Mouse (Mus musculus): ENCODE results near the gene Slc12a7. TPM values are rescaled to one million over a fixed set of nuclear protein-coding genes. Genes with fewer than 3 reads are reported as not detected.

The Slc12a7 gene
- 144 and 156 TPM in 2 replicates for polyA plus RNA-seq (2012; rRNA removed)

- Histone ChIP-seq H3K4me1 (replicated peaks; ENCODE audit: control insufficient read depth, insufficient read depth, low read length) (peaks cover 37% of the 10 kb centered on the region), H3K4me3 (ENCODE audit: control insufficient read depth, insufficient read depth, low read length) (peak within 1 kb of the TSS; percentile 52), H3K36me3 (ENCODE audit: control insufficient read depth, insufficient read depth, low read length) (no peaks in the 10 kb centered on the region), H3K27me3 (ENCODE audit: control insufficient read depth, insufficient read depth, low read length) (peaks cover 3% of the 10 kb centered on the region; the same call in 1 of the 2 replicates), H3K27ac (ENCODE audit: control insufficient read depth, insufficient read depth, low read length) (no peak within 1 kb of the TSS)
- 21% methylated on average over 48 of the region's 48 CpGs for WGBS
- TF ChIP-seq POLR2A (IDR thresholded peaks at IDR 0.05; ENCODE audit: control insufficient read depth, extremely low read depth, insufficient read depth, low read length, poor library complexity), result 0 out of 2 replicates have a peak, but pooled peaks have one; percentile 24
- TF ChIP-seq CTCF (IDR thresholded peaks at IDR 0.05; ENCODE audit: borderline replicate concordance, control insufficient read depth, extremely low read depth, insufficient read depth, low read length, poor library complexity), result no peak
- peak; percentile 40 for DNase-seq
These were observed at the start of gene Slc12a7 for GRCm38 (mm10) chr13:73732742-73733700. Gene Slc12a7, plus strand, starts transcription at chr13:73733094.

- DNase-seq, result no peak
- TF ChIP-seq POLR2A (IDR thresholded peaks at IDR 0.05; ENCODE audit: control insufficient read depth, extremely low read depth, insufficient read depth, low read length, poor library complexity) (no peak), CTCF (IDR thresholded peaks at IDR 0.05; ENCODE audit: borderline replicate concordance, control insufficient read depth, extremely low read depth, insufficient read depth, low read length, poor library complexity) (no peak)
- H3K36me3 ChIP-seq (ENCODE audit: control insufficient read depth, insufficient read depth, low read length), result peaks cover 8% of the 10 kb centered on the region
- peaks cover 64% of the 10 kb centered on the region for H3K4me1 ChIP-seq (replicated peaks; ENCODE audit: control insufficient read depth, insufficient read depth, low read length)
- no peak overlapping the region for H3K27ac ChIP-seq (ENCODE audit: control insufficient read depth, insufficient read depth, low read length)
- H3K4me3 ChIP-seq (ENCODE audit: control insufficient read depth, insufficient read depth, low read length), result no peak overlapping the region
- WGBS, result 89% methylated on average over 11 of the region's 11 CpGs
- no peaks in the 10 kb centered on the region for H3K27me3 ChIP-seq (ENCODE audit: control insufficient read depth, insufficient read depth, low read length)
These were observed 49.2 kb upstream of the Slc12a7 start for GRCm38 (mm10) chr13:73683682-73684081.

GRCm38 (mm10) chr13:73684412-73684811 is 48.5 kb upstream of the Slc12a7 start:
- WGBS, result 94% methylated on average over 1 of the region's 1 CpGs
- peaks cover 8% of the 10 kb centered on the region for H3K36me3 ChIP-seq (ENCODE audit: control insufficient read depth, insufficient read depth, low read length)
- no peaks in the 10 kb centered on the region for H3K27me3 ChIP-seq (ENCODE audit: control insufficient read depth, insufficient read depth, low read length)
- H3K27ac ChIP-seq (ENCODE audit: control insufficient read depth, insufficient read depth, low read length), result no peak overlapping the region
- no peak overlapping the region for H3K4me3 ChIP-seq (ENCODE audit: control insufficient read depth, insufficient read depth, low read length)
- TF ChIP-seq POLR2A (IDR thresholded peaks at IDR 0.05; ENCODE audit: control insufficient read depth, extremely low read depth, insufficient read depth, low read length, poor library complexity) (no peak), CTCF (IDR thresholded peaks at IDR 0.05; ENCODE audit: borderline replicate concordance, control insufficient read depth, extremely low read depth, insufficient read depth, low read length, poor library complexity) (no peak)
- peaks cover 71% of the 10 kb centered on the region for H3K4me1 ChIP-seq (replicated peaks; ENCODE audit: control insufficient read depth, insufficient read depth, low read length)
- DNase-seq, result no peak

DNA sequence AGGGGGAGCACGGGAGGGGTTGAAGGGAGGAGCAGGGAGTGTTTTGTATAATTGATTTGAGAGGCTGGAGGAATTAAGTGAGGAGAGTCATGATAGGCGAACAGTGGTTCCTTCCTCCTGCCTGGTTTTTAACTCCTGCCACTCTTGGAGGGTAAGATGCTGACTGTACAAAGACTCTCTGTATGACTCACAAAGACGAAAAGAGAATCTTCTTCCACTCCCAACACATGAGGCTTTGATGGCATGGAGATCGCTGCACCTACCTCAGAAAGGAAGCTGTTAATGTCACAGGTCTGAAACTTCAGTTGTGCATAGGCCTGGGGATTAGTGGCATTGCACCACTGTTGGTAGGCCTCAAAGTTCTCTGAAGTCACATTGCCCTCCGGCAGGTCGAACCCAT is 47.4 kb upstream of the Slc12a7 start:
- peak overlapping the region; percentile 68 for H3K27ac ChIP-seq (ENCODE audit: control insufficient read depth, insufficient read depth, low read length)
- 68% methylated on average over 6 of the region's 6 CpGs for WGBS
- TF ChIP-seq CTCF (IDR thresholded peaks at IDR 0.05; ENCODE audit: borderline replicate concordance, control insufficient read depth, extremely low read depth, insufficient read depth, low read length, poor library complexity), result no peak
- TF ChIP-seq POLR2A (IDR thresholded peaks at IDR 0.05; ENCODE audit: control insufficient read depth, extremely low read depth, insufficient read depth, low read length, poor library complexity), result no peak
- DNase-seq, result no peak
- no peaks in the 10 kb centered on the region for H3K27me3 ChIP-seq (ENCODE audit: control insufficient read depth, insufficient read depth, low read length)
- H3K36me3 ChIP-seq (ENCODE audit: control insufficient read depth, insufficient read depth, low read length), result peaks cover 8% of the 10 kb centered on the region
- H3K4me3 ChIP-seq (ENCODE audit: control insufficient read depth, insufficient read depth, low read length), result 0 out of 2 replicates have a peak overlapping the region, but pooled peaks have one; percentile 7
- peaks cover 78% of the 10 kb centered on the region for H3K4me1 ChIP-seq (replicated peaks; ENCODE audit: control insufficient read depth, insufficient read depth, low read length)

- TF ChIP-seq POLR2A (IDR thresholded peaks at IDR 0.05; ENCODE audit: control insufficient read depth, extremely low read depth, insufficient read depth, low read length, poor library complexity) (no peak), CTCF (IDR thresholded peaks at IDR 0.05; ENCODE audit: borderline replicate concordance, control insufficient read depth, extremely low read depth, insufficient read depth, low read length, poor library complexity) (no peak)
- no peak for DNase-seq
- H3K27ac ChIP-seq (ENCODE audit: control insufficient read depth, insufficient read depth, low read length), result peak overlapping the region; percentile 68
- H3K4me3 ChIP-seq (ENCODE audit: control insufficient read depth, insufficient read depth, low read length), result peak overlapping the region; percentile 36
- no peaks in the 10 kb centered on the region for H3K27me3 ChIP-seq (ENCODE audit: control insufficient read depth, insufficient read depth, low read length)
- H3K36me3 ChIP-seq (ENCODE audit: control insufficient read depth, insufficient read depth, low read length), result no peaks in the 10 kb centered on the region; the same call in 1 of the 2 replicates
- peaks cover 80% of the 10 kb centered on the region for H3K4me1 ChIP-seq (replicated peaks; ENCODE audit: control insufficient read depth, insufficient read depth, low read length)
- 96% methylated on average over 3 of the region's 3 CpGs for WGBS
These were observed 45.3 kb upstream of the Slc12a7 start for GRCm38 (mm10) chr13:73687601-73688000.

DNA sequence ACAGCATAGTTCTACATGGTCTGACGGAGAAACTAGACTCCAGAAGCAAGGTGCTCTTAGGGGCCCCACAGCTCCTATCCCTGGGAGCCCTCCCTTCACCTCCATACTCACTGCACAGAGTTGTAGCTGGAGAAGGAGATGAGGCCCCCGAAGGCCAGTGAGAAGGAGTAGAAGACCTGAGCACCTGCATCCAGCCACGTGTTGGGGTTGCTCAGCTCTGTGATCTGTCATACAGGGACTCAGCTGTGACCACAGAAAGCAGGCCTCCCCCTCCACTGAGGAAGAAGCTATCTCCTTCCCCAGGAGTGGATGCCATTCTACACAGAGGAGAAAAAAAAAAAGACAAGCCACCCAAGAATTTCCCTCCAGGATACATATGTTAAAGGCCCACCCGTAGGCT is 44.0 kb upstream of the Slc12a7 start:
- H3K27me3 ChIP-seq (ENCODE audit: control insufficient read depth, insufficient read depth, low read length), result no peaks in the 10 kb centered on the region
- H3K4me1 ChIP-seq (replicated peaks; ENCODE audit: control insufficient read depth, insufficient read depth, low read length), result peaks cover 78% of the 10 kb centered on the region
- WGBS, result 28% methylated on average over 4 of the region's 4 CpGs
- H3K4me3 ChIP-seq (ENCODE audit: control insufficient read depth, insufficient read depth, low read length), result peak overlapping the region; percentile 42
- no peaks in the 10 kb centered on the region for H3K36me3 ChIP-seq (ENCODE audit: control insufficient read depth, insufficient read depth, low read length)
- H3K27ac ChIP-seq (ENCODE audit: control insufficient read depth, insufficient read depth, low read length), result peak overlapping the region; percentile 87
- peak; percentile 73 for DNase-seq
- peak; percentile 53; the same call in 1 of the 2 replicates for TF ChIP-seq POLR2A (IDR thresholded peaks at IDR 0.05; ENCODE audit: control insufficient read depth, extremely low read depth, insufficient read depth, low read length, poor library complexity)
- TF ChIP-seq CTCF (IDR thresholded peaks at IDR 0.05; ENCODE audit: borderline replicate concordance, control insufficient read depth, extremely low read depth, insufficient read depth, low read length, poor library complexity), result peak; percentile 19; the same call in 1 of the 2 replicates

Data from thymus, adult 2 months (tissue).